Mouse (Mus musculus) induced T-regulatory cell, adult 2 months (primary cell): ENCODE results near the gene Tuba3a.

Experiments
- DNase-seq: peaks from one replicate; pipeline ENCODE4 v3.0.0-alpha.2; 2012; ENCODE audit warnings: low read depth

Tuba3a gene

GRCm38 (mm10) chr6:125266091-125266490 is 19.8 kb downstream of the Tuba3a start:
- DNase-seq: no peak

DNA sequence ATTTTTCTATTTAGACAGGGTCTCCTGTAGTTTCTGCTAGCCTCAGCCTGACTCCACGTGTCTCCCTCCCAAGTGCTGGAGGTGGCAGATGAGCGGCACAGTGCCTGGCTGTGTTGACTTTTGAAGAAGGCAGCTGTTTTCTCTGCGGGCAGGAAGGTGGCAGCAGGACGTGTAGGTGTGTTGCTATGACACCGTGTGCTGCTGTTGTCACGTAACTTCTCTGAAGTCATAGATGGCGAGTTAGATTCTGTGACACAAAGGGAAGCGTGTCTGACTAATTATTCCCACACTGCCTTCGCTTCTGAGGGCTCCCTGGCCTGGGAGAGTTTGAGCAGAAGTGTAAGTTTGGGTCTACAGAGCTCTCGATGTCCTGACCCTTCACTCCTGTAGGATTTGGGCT is 20.6 kb downstream of the Tuba3a start:
- peak; percentile 97 for DNase-seq

DNA sequence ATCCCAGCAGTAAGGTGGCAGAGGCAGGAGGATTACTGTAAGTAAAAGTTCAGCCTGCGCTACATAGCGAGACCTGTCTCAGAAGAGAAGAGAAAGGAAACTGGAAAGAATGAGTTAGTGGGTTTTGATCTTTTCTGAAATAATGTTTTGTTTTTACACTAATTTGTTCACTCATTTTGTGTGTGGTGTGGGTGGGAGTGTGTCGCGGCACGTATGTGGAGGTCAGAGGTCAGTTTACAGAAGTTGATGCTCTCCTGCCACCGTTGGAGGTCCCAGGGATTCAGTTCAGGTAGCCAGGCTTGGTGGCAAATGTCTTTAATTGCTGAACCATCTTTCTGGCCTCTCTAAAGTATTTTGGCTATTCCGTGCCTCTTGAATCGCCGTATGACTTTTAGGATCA is 21.6 kb downstream of the Tuba3a start:
- peak; percentile 76 for DNase-seq

GRCm38 (mm10) chr6:125260006-125260555 is 25.8 kb downstream of the Tuba3a start:
- peak; percentile 65 for DNase-seq

GRCm38 (mm10) chr6:125256222-125256966 is 29.4 kb downstream of the Tuba3a start:
- no peak for DNase-seq

- no peak for DNase-seq
Observed at GRCm38 (mm10) chr6:125255516-125256044, 30.3 kb downstream of the Tuba3a start.

- DNase-seq: no peak
Observed at GRCm38 (mm10) chr6:125253863-125254715, 31.8 kb downstream of the Tuba3a start.

GRCm38 (mm10) chr6:125252711-125253110 is 33.1 kb downstream of the Tuba3a start:
- peak; percentile 30 for DNase-seq

DNA sequence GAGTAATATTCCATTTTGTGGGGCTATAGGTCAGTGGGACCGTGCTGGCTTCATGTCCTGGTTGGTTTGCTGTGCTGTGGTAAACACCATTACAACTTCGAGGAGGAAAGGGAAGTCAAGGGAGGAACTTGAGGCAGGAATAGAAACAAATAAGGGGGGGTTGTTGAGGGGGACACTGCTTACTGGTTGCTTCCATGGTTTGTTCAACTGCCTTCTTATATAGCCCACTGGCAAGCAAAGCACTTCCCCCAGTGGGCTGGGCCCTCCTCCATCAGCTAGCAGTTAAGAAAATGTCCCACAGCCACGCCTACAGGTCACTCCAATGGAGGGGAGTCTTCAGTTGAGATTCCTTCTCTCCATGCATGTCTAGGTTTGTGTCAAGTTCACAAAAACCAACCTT is 33.6 kb downstream of the Tuba3a start:
- DNase-seq: no peak

DNA sequence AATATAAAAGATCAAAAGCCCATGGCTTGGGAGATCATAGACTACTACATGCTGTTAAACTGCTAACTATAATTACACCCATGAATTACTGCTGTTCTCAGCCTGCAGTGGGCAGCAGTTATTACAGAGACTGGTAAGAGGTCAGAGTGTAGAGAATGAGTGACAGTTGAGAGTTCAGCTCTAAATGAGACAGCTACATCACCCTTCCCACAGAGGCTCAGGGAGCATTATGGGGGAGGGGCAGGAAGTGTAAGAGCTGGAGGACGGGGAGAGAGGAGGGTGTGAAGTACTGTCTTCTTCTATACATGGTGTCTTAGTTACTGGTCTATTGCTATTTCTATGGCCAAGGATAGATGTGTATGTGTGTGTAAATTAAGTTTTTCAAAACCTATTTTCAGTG is 41.3 kb downstream of the Tuba3a start:
- peak; percentile 57 for DNase-seq

- DNase-seq: peak; percentile 88
Observed at GRCm38 (mm10) chr6:125241566-125241965, 44.3 kb downstream of the Tuba3a start.

DNA sequence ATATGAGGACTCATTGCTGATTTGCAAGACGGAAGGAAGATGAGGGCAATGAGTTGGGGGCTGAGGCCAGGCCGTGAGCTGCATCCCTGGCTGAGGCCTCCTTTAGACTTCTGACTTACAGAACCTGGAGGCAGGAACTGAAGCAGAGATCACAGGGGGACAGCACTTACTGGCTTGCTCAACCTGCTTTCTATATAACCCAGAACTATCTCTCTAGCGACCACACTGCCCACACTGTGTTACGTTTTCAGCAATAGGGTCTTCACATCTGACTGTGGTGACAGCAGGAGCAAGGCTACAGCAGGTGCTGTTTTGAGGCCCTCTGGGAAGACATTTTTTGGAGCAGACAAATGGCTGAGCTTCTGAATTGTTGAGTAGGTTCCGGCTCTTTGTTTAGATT is 45.2 kb downstream of the Tuba3a start:
- no peak for DNase-seq

DNA sequence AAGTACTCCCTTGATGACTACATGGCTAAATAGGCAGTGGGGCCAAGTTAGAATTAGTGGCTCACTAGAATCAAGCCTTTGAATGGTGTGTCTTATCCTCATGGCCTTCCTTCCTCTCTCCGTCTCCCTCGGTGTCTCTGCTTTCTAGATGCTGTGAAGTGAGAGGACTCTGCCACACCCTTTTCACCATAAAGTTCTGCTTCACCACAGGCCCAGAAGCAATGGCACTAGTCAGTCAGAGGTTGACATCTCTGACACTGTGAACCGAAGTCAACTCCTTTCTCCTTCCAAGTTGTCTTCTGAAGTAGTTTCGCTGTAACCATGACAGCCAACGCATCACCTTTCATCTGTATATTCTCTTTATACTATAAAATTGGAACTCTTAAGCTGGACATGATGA is 46.3 kb downstream of the Tuba3a start:
- peak; percentile 60 for DNase-seq

DNA sequence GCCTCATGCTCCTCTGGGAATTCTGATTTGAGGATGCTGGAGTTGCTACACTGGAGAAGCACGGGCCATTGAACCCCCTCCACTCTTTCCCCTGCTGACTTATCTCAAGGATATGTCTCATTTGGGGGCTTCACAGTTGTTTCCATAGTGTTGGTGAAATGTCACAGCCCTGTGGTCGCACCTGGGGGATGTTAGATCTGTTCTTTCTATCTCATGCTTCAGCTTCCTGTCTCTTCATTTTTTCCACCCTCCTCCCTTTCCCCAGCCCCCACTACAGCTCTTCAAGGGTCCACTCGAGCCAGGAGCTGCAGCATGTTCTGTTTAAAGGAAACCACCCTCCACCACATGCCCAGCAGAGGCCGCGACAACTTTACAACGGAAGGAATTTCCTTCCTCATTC is 47.4 kb downstream of the Tuba3a start:
- peak; percentile 77 for DNase-seq

DNA sequence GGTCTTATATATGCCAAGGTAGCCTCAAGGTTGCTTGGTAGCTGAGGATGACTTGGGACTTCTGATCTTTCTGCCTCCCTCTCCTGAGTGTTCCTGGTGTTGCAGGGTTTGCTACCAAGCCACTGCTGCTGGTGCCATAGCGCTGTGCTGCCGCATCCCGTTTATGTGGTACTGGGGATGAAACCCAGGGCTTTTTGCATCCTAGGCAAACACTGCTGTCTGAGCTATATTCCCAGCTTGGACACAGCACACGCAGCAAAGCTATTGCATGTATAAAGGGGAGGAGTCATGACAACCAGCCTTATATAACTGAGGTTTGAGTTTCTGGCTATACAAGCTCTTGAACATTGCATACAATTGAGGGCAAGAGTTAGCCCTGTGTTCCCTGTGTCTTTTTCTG is 48.4 kb downstream of the Tuba3a start:
- peak; percentile 79 for DNase-seq

DNA sequence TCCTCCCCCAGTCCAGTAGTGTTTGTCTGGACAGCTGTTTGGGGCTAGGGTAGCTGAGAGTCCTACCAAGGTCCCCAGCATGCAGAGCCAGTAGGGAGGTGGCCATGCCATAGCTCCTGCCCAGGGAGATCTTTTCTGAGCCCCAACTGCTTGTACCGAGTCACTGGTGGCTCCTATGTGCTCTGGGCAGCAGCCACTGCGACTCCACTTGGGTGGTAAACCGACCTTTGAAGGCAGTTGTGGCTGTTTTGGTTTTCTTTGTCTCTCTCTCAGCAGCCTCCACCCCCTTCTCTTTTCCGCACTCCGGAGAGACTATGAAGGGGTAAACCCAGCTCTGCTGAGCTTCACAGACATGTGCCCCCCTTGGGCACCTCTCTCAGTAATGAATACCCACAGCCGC is 49.1 kb downstream of the Tuba3a start, which contains the start of gene Cd27:
Cd27 (minus strand) TSS at position 229 of the 400 bp plus-strand sequence.
- DNase-seq: peak; percentile 82

DNA sequence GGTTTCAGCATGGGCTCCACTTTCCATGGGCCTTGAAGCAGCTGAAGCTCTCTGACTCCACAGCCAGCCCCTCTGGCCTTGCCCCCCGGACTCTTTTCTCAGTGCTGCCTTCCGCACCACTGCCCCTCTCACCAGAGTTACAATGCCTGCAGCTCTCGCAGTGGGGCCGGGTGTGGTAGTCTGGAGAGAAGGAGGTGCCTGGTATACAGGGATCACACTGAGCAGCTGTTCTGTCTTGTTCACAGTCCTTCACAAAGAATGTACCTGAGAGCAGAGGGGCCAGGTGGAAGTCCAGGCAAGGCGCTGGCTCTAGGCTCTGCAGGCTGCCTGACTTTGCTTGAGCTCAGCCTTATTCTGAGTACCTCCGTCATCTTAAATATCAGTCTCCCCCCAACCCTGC is 49.5 kb downstream of the Tuba3a start:
- no peak for DNase-seq

GRCm38 (mm10) chr6:125234520-125234828 is 51.4 kb downstream of the Tuba3a start:
- no peak for DNase-seq

DNA sequence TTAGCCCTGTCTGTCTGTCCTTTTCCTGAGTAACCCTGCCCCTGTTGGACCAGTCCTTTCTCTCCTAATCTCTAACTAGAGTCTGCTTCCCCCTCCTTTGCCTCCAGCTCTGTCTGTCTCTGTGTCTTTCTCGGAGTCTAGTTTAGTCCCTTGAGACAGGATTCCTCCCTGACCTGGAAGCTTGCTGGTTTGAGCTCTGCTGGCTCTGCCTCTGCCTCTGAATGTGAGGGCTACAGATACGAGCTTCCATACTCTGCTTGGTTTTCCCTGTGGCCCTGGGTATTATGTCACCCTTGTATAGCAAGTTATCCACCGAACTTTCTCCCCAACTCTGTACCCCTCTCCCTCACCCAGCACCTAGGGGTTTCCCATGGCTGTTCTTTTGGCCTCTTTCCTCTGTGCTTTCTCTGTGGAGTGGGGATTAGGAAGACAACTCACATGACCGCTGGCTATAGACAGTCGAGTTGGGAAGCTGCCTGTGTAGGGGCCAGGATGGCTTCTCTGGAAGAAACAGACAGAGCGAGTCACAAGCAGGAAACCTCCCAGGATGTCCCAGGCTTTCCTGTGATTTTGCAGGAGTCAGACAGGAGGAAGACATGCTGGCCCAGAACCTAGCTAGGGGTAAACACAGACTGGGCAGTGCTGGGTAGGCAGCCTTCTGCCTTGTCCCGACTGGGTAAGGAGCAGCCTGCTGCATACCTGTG is 51.9 kb downstream of the Tuba3a start:
- DNase-seq: peak; percentile 55

DNA sequence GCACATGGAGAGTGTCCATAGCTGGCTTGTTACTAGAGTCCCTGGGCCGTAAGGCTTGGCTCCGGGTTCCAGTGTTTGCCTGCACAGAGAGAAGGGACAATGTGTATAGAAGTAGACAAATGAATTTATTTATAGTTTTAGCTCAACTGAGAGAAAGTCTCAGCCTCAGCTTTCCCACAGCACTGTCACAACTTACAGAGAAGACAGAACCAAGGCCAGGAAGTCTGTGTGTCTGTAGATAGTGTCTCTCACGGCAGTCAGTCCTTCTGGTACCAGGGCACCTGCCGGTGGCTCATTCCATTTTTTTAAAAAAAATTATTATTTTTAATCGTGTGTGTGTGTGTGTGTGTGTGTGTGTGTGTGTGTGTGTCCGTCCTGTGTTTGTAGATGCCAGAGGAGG is 53.3 kb downstream of the Tuba3a start:
- DNase-seq: no peak

GRCm38 (mm10) chr6:125232045-125232437 is 53.8 kb downstream of the Tuba3a start:
- no peak for DNase-seq
